Mouse (Mus musculus): ENCODE data around the gene Efl1.
A peak's percentile ranks its signal among the peaks of the same experiment; 100 is the strongest.
"Not testable (repeated sequence)": the region's sequence is repeated elsewhere in the genome, so short reads cannot be mapped to it uniquely, and the experiment has no call there.

Gene Efl1

GRCm38 (mm10) chr7:82720501-82720900 is 72.1 kb downstream of the Efl1 start:
- no peak for DNase-seq

- DNase-seq = no peak
Observed at GRCm38 (mm10) chr7:82720906-82721305, 72.5 kb downstream of the Efl1 start.

- DNase-seq = no peak
Observed at GRCm38 (mm10) chr7:82722486-82723123, 74.2 kb downstream of the Efl1 start.

GRCm38 (mm10) chr7:82723151-82723871 is 74.9 kb downstream of the Efl1 start:
- DNase-seq = no peak

GRCm38 (mm10) chr7:82724491-82724890 is 76.1 kb downstream of the Efl1 start:
- no peak for DNase-seq

- no peak for DNase-seq
Observed at GRCm38 (mm10) chr7:82725006-82725636, 76.7 kb downstream of the Efl1 start.

- DNase-seq = no peak
Observed at GRCm38 (mm10) chr7:82725741-82726450, 77.5 kb downstream of the Efl1 start.

- DNase-seq = no peak
Observed at GRCm38 (mm10) chr7:82727066-82727465, 78.7 kb downstream of the Efl1 start.

GRCm38 (mm10) chr7:82729009-82729408 is 80.6 kb downstream of the Efl1 start:
- DNase-seq = not testable (repeated sequence)

GRCm38 (mm10) chr7:82733118-82733517 is 84.7 kb downstream of the Efl1 start:
- DNase-seq = no peak

GRCm38 (mm10) chr7:82733995-82734394 is 85.6 kb downstream of the Efl1 start:
- DNase-seq = no peak

GRCm38 (mm10) chr7:82734748-82735600 is 86.6 kb downstream of the Efl1 start:
- no peak for DNase-seq

GRCm38 (mm10) chr7:82743116-82743765 is 94.8 kb downstream of the Efl1 start:
- DNase-seq = peak; percentile 65

GRCm38 (mm10) chr7:82744167-82744715 is 95.8 kb downstream of the Efl1 start:
- no peak for DNase-seq

GRCm38 (mm10) chr7:82748812-82749211 is 100.4 kb downstream of the Efl1 start:
- peak; percentile 40 for DNase-seq

GRCm38 (mm10) chr7:82749239-82749638 is 100.8 kb downstream of the Efl1 start:
- no peak for DNase-seq

GRCm38 (mm10) chr7:82752171-82753085 is 104.0 kb downstream of the Efl1 start:
- peak; percentile 72 for DNase-seq

GRCm38 (mm10) chr7:82755602-82756155 is 107.3 kb downstream of the Efl1 start:
- no peak for DNase-seq

- DNase-seq = no peak
Observed at GRCm38 (mm10) chr7:82758521-82758920, 110.1 kb downstream of the Efl1 start.

- no peak for DNase-seq
Observed at GRCm38 (mm10) chr7:82759091-82759490, 110.7 kb downstream of the Efl1 start.
